Mouse (Mus musculus): ENCODE measurements around the gene Mbl1. TPM values are rescaled to one million over a fixed set of nuclear protein-coding genes. Genes with fewer than 3 reads are reported as not detected.

Gene Mbl1
- not detected in 2 replicates for polyA plus RNA-seq (2012)

- Histone ChIP-seq H3K36me3 (ENCODE audit: control insufficient read depth) (no peaks in the 10 kb centered on the region), H3K4me3 (replicated peaks) (peak within 1 kb of the TSS; percentile 4), H3K27me3 (ENCODE audit: control insufficient read depth) (no peaks in the 10 kb centered on the region), H3K4me1 (ENCODE audit: control insufficient read depth) (no peaks in the 10 kb centered on the region), H3K9me3 (ENCODE audit: control insufficient read depth, low read length) (no peaks in the 10 kb centered on the region)
- TF ChIP-seq TAL1 (IDR thresholded peaks at IDR 0.05; ENCODE audit: low read length), result no peak
- TF ChIP-seq GATA1 (IDR thresholded peaks at IDR 0.05; ENCODE audit: low read length), result no peak
Measured at GRCm38 (mm10) chr14:41151220-41151898, at the start of gene Mbl1. TSS of gene Mbl1 (plus strand) at chr14:41151458.

GRCm38 (mm10) chr14:41102269-41102668 is 49.0 kb upstream of the Mbl1 start:
- TF ChIP-seq TAL1 (IDR thresholded peaks at IDR 0.05; ENCODE audit: low read length) (no peak), GATA1 (IDR thresholded peaks at IDR 0.05; ENCODE audit: low read length) (no peak)
- H3K36me3 ChIP-seq (ENCODE audit: control insufficient read depth), result no peaks in the 10 kb centered on the region
- no peak overlapping the region for H3K4me3 ChIP-seq (replicated peaks)
- H3K4me1 ChIP-seq (ENCODE audit: control insufficient read depth), result no peaks in the 10 kb centered on the region
- no peaks in the 10 kb centered on the region for H3K27me3 ChIP-seq (ENCODE audit: control insufficient read depth)
- no peaks in the 10 kb centered on the region for H3K9me3 ChIP-seq (ENCODE audit: control insufficient read depth, low read length)

- H3K4me3 ChIP-seq (replicated peaks), result peak within 1 kb of the TSS; percentile 13
- no peaks in the 10 kb centered on the region for H3K9me3 ChIP-seq (ENCODE audit: control insufficient read depth, low read length)
- TF ChIP-seq GATA1 (IDR thresholded peaks at IDR 0.05; ENCODE audit: low read length), result no peak
- TF ChIP-seq TAL1 (IDR thresholded peaks at IDR 0.05; ENCODE audit: low read length), result no peak
- H3K36me3 ChIP-seq (ENCODE audit: control insufficient read depth), result no peaks in the 10 kb centered on the region
- H3K4me1 ChIP-seq (ENCODE audit: control insufficient read depth), result no peaks in the 10 kb centered on the region
- H3K27me3 ChIP-seq (ENCODE audit: control insufficient read depth), result no peaks in the 10 kb centered on the region
Measured at GRCm38 (mm10) chr14:41104853-41105444, 46.3 kb upstream of the Mbl1 start, which contains the start of gene Mat1a. TSS of gene Mat1a (plus strand) at chr14:41105035.

- TF ChIP-seq GATA1 (IDR thresholded peaks at IDR 0.05; ENCODE audit: low read length), result no peak
- TF ChIP-seq TAL1 (IDR thresholded peaks at IDR 0.05; ENCODE audit: low read length), result no peak
- no peaks in the 10 kb centered on the region for H3K36me3 ChIP-seq (ENCODE audit: control insufficient read depth)
- H3K4me1 ChIP-seq (ENCODE audit: control insufficient read depth), result no peaks in the 10 kb centered on the region
- no peaks in the 10 kb centered on the region for H3K9me3 ChIP-seq (ENCODE audit: control insufficient read depth, low read length)
- H3K27me3 ChIP-seq (ENCODE audit: control insufficient read depth), result no peaks in the 10 kb centered on the region
- no peak overlapping the region for H3K4me3 ChIP-seq (replicated peaks)
Measured at GRCm38 (mm10) chr14:41111031-41111668, 40.1 kb upstream of the Mbl1 start.

DNA sequence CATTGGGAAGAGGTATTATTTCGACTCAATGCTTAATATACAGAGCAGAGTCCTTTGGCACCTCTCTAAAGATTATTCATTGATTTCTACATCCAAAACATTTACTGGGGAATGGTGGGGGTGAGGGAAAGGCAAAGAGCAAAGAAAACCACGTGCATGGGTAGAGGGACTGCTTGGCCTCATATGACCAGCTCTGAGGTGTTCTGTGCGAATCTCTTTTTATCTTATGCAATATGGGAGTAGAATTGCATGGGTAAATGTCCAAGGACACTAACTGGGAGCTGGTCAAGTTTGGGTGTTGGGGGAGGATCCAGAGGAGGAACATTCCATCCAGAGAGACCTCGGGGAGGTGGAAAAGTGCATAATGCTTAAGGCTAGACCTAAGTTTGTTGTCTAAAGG is 38.3 kb upstream of the Mbl1 start:
- no peaks in the 10 kb centered on the region for H3K9me3 ChIP-seq (ENCODE audit: control insufficient read depth, low read length)
- H3K36me3 ChIP-seq (ENCODE audit: control insufficient read depth), result no peaks in the 10 kb centered on the region
- TF ChIP-seq GATA1 (IDR thresholded peaks at IDR 0.05; ENCODE audit: low read length), result no peak
- TF ChIP-seq TAL1 (IDR thresholded peaks at IDR 0.05; ENCODE audit: low read length), result no peak
- H3K27me3 ChIP-seq (ENCODE audit: control insufficient read depth), result no peaks in the 10 kb centered on the region
- H3K4me3 ChIP-seq (replicated peaks), result no peak overlapping the region
- H3K4me1 ChIP-seq (ENCODE audit: control insufficient read depth), result no peaks in the 10 kb centered on the region

- Histone ChIP-seq H3K4me1 (ENCODE audit: control insufficient read depth) (no peaks in the 10 kb centered on the region), H3K27me3 (ENCODE audit: control insufficient read depth) (no peaks in the 10 kb centered on the region), H3K36me3 (ENCODE audit: control insufficient read depth) (no peaks in the 10 kb centered on the region; the same call in 1 of the 2 replicates), H3K4me3 (replicated peaks) (no peak overlapping the region), H3K9me3 (ENCODE audit: control insufficient read depth, low read length) (no peaks in the 10 kb centered on the region)
- TF ChIP-seq TAL1 (IDR thresholded peaks at IDR 0.05; ENCODE audit: low read length) (no peak), GATA1 (IDR thresholded peaks at IDR 0.05; ENCODE audit: low read length) (no peak)
Measured at GRCm38 (mm10) chr14:41116271-41116670, 35.0 kb upstream of the Mbl1 start.

DNA sequence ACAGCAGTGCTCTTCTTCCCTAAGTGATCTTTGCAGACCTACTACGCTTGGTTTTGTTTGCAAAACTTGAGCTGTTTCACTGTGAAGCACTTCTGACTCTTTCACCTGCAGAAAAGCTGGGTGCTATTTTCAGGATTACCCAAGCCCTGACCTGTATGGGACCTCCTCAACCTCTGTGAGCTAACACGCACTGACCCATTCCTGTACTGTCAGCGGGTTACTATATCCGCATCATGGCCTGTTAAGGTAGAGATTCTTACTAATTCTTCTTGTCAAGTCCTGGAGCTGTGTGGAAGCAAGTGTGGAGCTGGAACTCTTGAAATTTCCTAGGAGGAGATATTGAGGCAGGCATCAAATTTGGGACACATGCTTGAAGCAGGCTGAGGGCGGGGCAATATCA is 26.6 kb upstream of the Mbl1 start:
- no peaks in the 10 kb centered on the region for H3K27me3 ChIP-seq (ENCODE audit: control insufficient read depth)
- H3K4me3 ChIP-seq (replicated peaks), result no peak overlapping the region
- no peaks in the 10 kb centered on the region for H3K9me3 ChIP-seq (ENCODE audit: control insufficient read depth, low read length)
- H3K4me1 ChIP-seq (ENCODE audit: control insufficient read depth), result no peaks in the 10 kb centered on the region
- no peak for TF ChIP-seq TAL1 (IDR thresholded peaks at IDR 0.05; ENCODE audit: low read length)
- TF ChIP-seq GATA1 (IDR thresholded peaks at IDR 0.05; ENCODE audit: low read length), result no peak
- H3K36me3 ChIP-seq (ENCODE audit: control insufficient read depth), result no peaks in the 10 kb centered on the region; the same call in 1 of the 2 replicates

DNA sequence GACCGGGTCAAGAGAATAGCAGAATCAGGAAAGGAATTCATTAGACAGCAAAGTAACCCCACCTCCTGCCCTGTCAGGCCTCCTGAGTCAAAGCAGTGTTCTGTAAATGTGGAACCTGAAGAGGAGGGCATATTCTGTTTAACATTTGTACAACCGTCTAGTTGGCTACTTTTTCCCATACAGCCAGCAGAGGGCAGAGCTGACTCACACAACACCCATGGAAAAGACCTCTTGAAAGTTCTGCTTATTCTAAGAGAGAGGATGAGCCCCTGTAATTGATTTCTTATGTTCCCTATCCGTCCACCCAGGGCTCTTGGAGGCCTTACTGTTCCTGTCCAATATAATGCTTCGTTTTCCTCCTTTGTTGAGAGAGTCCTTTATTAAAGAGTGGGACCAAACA is 23.3 kb upstream of the Mbl1 start:
- no peaks in the 10 kb centered on the region for H3K27me3 ChIP-seq (ENCODE audit: control insufficient read depth)
- H3K4me3 ChIP-seq (replicated peaks), result no peak overlapping the region
- no peaks in the 10 kb centered on the region for H3K36me3 ChIP-seq (ENCODE audit: control insufficient read depth)
- TF ChIP-seq TAL1 (IDR thresholded peaks at IDR 0.05; ENCODE audit: low read length) (no peak), GATA1 (IDR thresholded peaks at IDR 0.05; ENCODE audit: low read length) (no peak)
- H3K4me1 ChIP-seq (ENCODE audit: control insufficient read depth), result no peaks in the 10 kb centered on the region
- no peaks in the 10 kb centered on the region for H3K9me3 ChIP-seq (ENCODE audit: control insufficient read depth, low read length)

DNA sequence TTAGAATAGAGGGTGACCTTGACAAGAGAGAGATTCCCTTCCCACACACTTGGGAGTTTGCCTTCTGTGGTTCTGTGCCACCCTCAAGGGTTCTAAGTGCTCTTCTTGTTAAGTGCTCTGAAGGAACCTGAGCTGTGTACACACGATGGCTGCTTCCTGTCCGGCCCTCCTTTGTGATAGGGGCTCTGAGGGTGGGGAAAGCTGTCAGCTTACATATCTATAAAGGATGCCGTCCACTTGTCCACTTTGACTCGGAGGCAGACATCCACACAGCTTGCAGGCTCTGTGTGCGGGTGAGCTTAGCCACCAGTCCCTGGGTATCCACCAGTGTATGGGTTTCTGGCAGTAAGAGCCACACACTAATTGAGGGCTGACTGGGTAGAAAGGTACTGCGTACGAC is 19.7 kb upstream of the Mbl1 start, which contains the start of gene Sftpa1:
Gene Sftpa1, plus strand, starts transcription at position 243 of the 400 bp plus-strand sequence.
- Histone ChIP-seq H3K27me3 (ENCODE audit: control insufficient read depth) (no peaks in the 10 kb centered on the region), H3K4me1 (ENCODE audit: control insufficient read depth) (no peaks in the 10 kb centered on the region), H3K9me3 (ENCODE audit: control insufficient read depth, low read length) (no peaks in the 10 kb centered on the region), H3K4me3 (replicated peaks) (no peak within 1 kb of the TSS), H3K36me3 (ENCODE audit: control insufficient read depth) (no peaks in the 10 kb centered on the region)
- no peak for TF ChIP-seq TAL1 (IDR thresholded peaks at IDR 0.05; ENCODE audit: low read length)
- TF ChIP-seq GATA1 (IDR thresholded peaks at IDR 0.05; ENCODE audit: low read length), result no peak

Measured in erythroblast, embryonic 14.5 days (primary cell).